Mouse (Mus musculus) cortical plate, adult 2 months (tissue): Measurements from ENCODE around the gene Mast4. TPM values are rescaled to one million over a fixed set of nuclear protein-coding genes. Genes with fewer than 3 reads are reported as not detected.

Source experiments
- H3K27ac ChIP-seq: fragments of 200-500 bp; 2 replicates; pipeline ENCODE4 v1.5.1; 2012; ENCODE audit warnings: low read length, control low read depth, inconsistent platforms; ENCODE audit not compliant: insufficient read depth
- H3K4me1 ChIP-seq: fragments of 200-500 bp; 2 replicates; pipeline ENCODE4 v1.6.1; 2011; ENCODE audit warnings: low read length; ENCODE audit not compliant: control insufficient read depth, insufficient read depth
- H3K4me3 ChIP-seq: fragments of 200-500 bp; 2 replicates; pipeline ENCODE4 v1.5.1; 2011; ENCODE audit warnings: mild to moderate bottlenecking, low read length, control low read depth; ENCODE audit not compliant: insufficient read depth
- CTCF ChIP-seq: fragments of 200-500 bp; IDR thresholded peaks from 2 replicates; pipeline ENCODE4 v1.5.1; 2011; ENCODE audit warnings: mild to moderate bottlenecking, control low read depth, low read length; ENCODE audit not compliant: insufficient read depth; ENCODE audit errors: extremely low read depth
- POLR2A ChIP-seq: fragments of 200-500 bp; IDR thresholded peaks from 2 replicates; pipeline ENCODE4 v1.6.1; 2011; ENCODE audit warnings: mild to moderate bottlenecking, low read length, control low read depth; ENCODE audit not compliant: insufficient read depth; ENCODE audit errors: extremely low read depth
- polyA plus RNA-seq: library from polyadenylated mRNA; depleted of rRNA; stranded (reverse); fragments of >200 nt; gene quantifications from 2 replicates; pipeline ENCODE4 v1.2.3, GENCODE M21; 2012

The Mast4 gene
- polyA plus RNA-seq, 1 experiment, result 19.6 TPM

GRCm38 (mm10) chr13:103205191-103205590 lies 129.1 kb downstream of the Mast4 start:
- Histone ChIP-seq H3K27ac (no peak overlapping the region), H3K4me1 (peaks cover 7% of the 10 kb centered on the region), H3K4me3 (no peak overlapping the region)
- TF ChIP-seq CTCF (no peak), POLR2A (no peak)

- Histone ChIP-seq H3K4me3 (no peak overlapping the region), H3K4me1 (peaks cover 7% of the 10 kb centered on the region), H3K27ac (no peak overlapping the region)
- TF ChIP-seq CTCF, result no peak
- no peak for TF ChIP-seq POLR2A
Observed at GRCm38 (mm10) chr13:103203376-103203895, 130.9 kb downstream of the Mast4 start.

GRCm38 (mm10) chr13:103201016-103201760 lies 133.1 kb downstream of the Mast4 start:
- no peak overlapping the region for H3K4me3 ChIP-seq

GRCm38 (mm10) chr13:103199823-103200660 lies 134.3 kb downstream of the Mast4 start:
- peak overlapping the region; percentile 65; the same call in 1 of the 2 replicates for H3K27ac ChIP-seq
- no peak for TF ChIP-seq POLR2A
- TF ChIP-seq CTCF, result no peak
- peaks cover 7% of the 10 kb centered on the region for H3K4me1 ChIP-seq
- H3K4me3 ChIP-seq, result no peak overlapping the region

More at GRCm38 (mm10) chr13:103201016-103201760, 133.1 kb downstream of the Mast4 start:
- Histone ChIP-seq H3K27ac (peak overlapping the region; percentile 65), H3K4me1 (peaks cover 7% of the 10 kb centered on the region)
- no peak for TF ChIP-seq POLR2A
- TF ChIP-seq CTCF, result no peak

- Histone ChIP-seq H3K4me1 (peaks cover 1% of the 10 kb centered on the region; the same call in 1 of the 2 replicates), H3K4me3 (no peak overlapping the region), H3K27ac (no peak overlapping the region)
- TF ChIP-seq POLR2A, result no peak
- TF ChIP-seq CTCF, result no peak
Observed at GRCm38 (mm10) chr13:103198210-103198940, 135.9 kb downstream of the Mast4 start.

- no peak for TF ChIP-seq POLR2A
- no peak for TF ChIP-seq CTCF
- Histone ChIP-seq H3K4me3 (no peak overlapping the region), H3K4me1 (no peaks in the 10 kb centered on the region; the same call in 1 of the 2 replicates), H3K27ac (no peak overlapping the region)
Observed at GRCm38 (mm10) chr13:103196307-103196706, 138.0 kb downstream of the Mast4 start.

- no peak for TF ChIP-seq CTCF
- TF ChIP-seq POLR2A, result no peak
- no peaks in the 10 kb centered on the region; the same call in 1 of the 2 replicates for H3K4me1 ChIP-seq
- H3K27ac ChIP-seq, result no peak overlapping the region
- H3K4me3 ChIP-seq, result no peak overlapping the region
Observed at GRCm38 (mm10) chr13:103195847-103196246, 138.4 kb downstream of the Mast4 start.

- Histone ChIP-seq H3K4me3 (no peak overlapping the region), H3K4me1 (no peaks in the 10 kb centered on the region), H3K27ac (no peak overlapping the region)
- TF ChIP-seq POLR2A, result no peak
- TF ChIP-seq CTCF, result no peak
Observed at GRCm38 (mm10) chr13:103183566-103183965, 150.7 kb downstream of the Mast4 start.

GRCm38 (mm10) chr13:103181836-103182235 lies 152.5 kb downstream of the Mast4 start:
- Histone ChIP-seq H3K4me1 (no peaks in the 10 kb centered on the region), H3K4me3 (no peak overlapping the region), H3K27ac (no peak overlapping the region)
- TF ChIP-seq POLR2A (no peak), CTCF (no peak)
